Comparison of ENCODE assay signal across 8 mouse cellular contexts in the genomic region with DNA sequence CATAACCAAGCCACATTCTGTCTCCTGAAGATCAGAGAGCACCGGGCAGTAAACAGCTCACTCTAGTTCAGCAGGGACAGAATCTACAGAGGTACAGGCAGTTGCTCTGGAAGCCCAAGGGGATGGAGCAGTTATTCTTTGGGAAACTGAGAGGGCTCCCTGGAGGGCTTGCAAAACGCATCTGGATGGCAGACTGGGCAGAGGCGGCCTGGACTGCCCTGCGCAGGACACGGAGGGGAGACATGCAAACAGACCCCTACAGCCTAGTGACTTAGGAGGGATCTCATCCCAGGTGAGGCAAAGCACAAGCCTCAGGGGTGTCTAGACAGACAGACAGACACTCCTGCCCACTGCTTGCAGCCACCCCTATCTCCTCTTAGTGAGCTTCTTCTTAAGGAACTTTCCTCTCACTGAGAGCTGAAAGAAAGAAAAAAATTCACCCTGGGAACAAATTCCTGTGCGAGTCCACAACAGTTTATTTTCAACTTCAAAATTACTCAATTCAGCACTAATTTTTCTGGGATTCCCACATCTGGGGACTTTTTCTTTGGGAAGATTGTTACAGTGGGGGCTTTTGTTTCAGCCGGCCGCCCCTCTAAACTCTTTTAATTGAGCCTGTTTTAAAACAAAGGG. TPM values are rescaled to one million over a fixed set of nuclear protein-coding genes. Genes with fewer than 3 reads are reported as not detected.
DNase-seq lines count a peak whose midpoint lies in the region; ATAC-seq and TF ChIP-seq lines count a peak whose summit lies in the region.

No protein-coding gene starts in this region.

- peaks cover 71% of the 10 kb centered on the region for H3K4me1 ChIP-seq in embryonic facial prominence, embryonic 14.5 days (ENCODE audit: control insufficient read depth, insufficient read depth, low read length)
- H3K4me1 ChIP-seq in limb, embryonic 11.5 days (ENCODE audit: control insufficient read depth, insufficient read depth, low read length): peaks cover 53% of the 10 kb centered on the region
- peaks cover 20% of the 10 kb centered on the region for H3K4me1 ChIP-seq in olfactory bulb, adult 2 months (ENCODE audit: control insufficient read depth, insufficient read depth, low read length)

- no peaks in the 10 kb centered on the region for H3K9me3 ChIP-seq in embryonic facial prominence, embryonic 14.5 days (ENCODE audit: control insufficient read depth, low read length)
- no peaks in the 10 kb centered on the region for H3K9me3 ChIP-seq in limb, embryonic 11.5 days (ENCODE audit: control insufficient read depth, low read length)

- 8% methylated on average over 8 of the region's 8 CpGs for WGBS in embryonic facial prominence, embryonic 14.5 days
- WGBS in limb, embryonic 11.5 days: 1% methylated on average over 8 of the region's 8 CpGs
- 65% methylated on average over 8 of the region's 8 CpGs for WGBS in olfactory bulb, adult 2 months

- H3K36me3 ChIP-seq in embryonic facial prominence, embryonic 14.5 days (ENCODE audit: control insufficient read depth, insufficient read depth, low read length): peaks cover 16% of the 10 kb centered on the region; the same call in 1 of the 2 replicates
- no peaks in the 10 kb centered on the region for H3K36me3 ChIP-seq in limb, embryonic 11.5 days (ENCODE audit: control insufficient read depth, insufficient read depth, low read length)

- 0 out of 2 replicates have a peak overlapping the region, but pooled peaks have one; percentile 28 for H3K27ac ChIP-seq in layer of hippocampus, adult 2 months
- H3K27ac ChIP-seq in embryonic facial prominence, embryonic 14.5 days (replicated peaks; ENCODE audit: low read depth, low read length): peak overlapping the region; percentile 98
- H3K27ac ChIP-seq in limb, embryonic 11.5 days (replicated peaks; ENCODE audit: low read depth, low read length): peak overlapping the region; percentile 98
- 0 out of 2 replicates have a peak overlapping the region, but pooled peaks have one; percentile 10 for H3K27ac ChIP-seq in olfactory bulb, adult 2 months (ENCODE audit: insufficient read depth, low read depth, low read length)

- no peak for TF ChIP-seq CTCF in layer of hippocampus, adult 2 months (conservative IDR thresholded peaks at IDR 0.05)
- TF ChIP-seq CTCF in olfactory bulb, adult 2 months (IDR thresholded peaks at IDR 0.05; ENCODE audit: insufficient read depth, low read depth, low read length): no peak

- no peak for DNase-seq in layer of hippocampus, adult 2 months (ENCODE audit: low spot score in 2 of 2)
- DNase-seq in layer of hippocampus, postnatal 14 days (ENCODE audit: low spot score in 2 of 2): no peak
- DNase-seq in embryonic facial prominence, embryonic 14.5 days (ENCODE audit: low spot score): peak; percentile 48
- peak; percentile 70 for DNase-seq in limb, embryonic 11.5 days (ENCODE audit: low spot score)
- no peak for DNase-seq in urinary bladder, postnatal 4 days (ENCODE audit: low spot score in 2 of 2)
- DNase-seq in urinary bladder, postnatal 10 days (ENCODE audit: low spot score): no peak
- DNase-seq in kidney, adult 11 months: no peak

- no peak for TF ChIP-seq POLR2A in olfactory bulb, adult 2 months (IDR thresholded peaks at IDR 0.05; ENCODE audit: insufficient read depth, low read depth, low read length)

- peak overlapping the region; percentile 32 for H3K4me2 ChIP-seq in embryonic facial prominence, embryonic 14.5 days (ENCODE audit: low read depth, low read length)
- peak overlapping the region; percentile 41; the same call in 1 of the 2 replicates for H3K4me2 ChIP-seq in limb, embryonic 11.5 days (ENCODE audit: low read depth, severe bottlenecking)

- ATAC-seq in embryonic facial prominence, embryonic 14.5 days (ENCODE audit: low read depth): peak; percentile 23; the same call in 1 of the 2 replicates
- ATAC-seq in limb, embryonic 11.5 days (ENCODE audit: insufficient number of reproducible peaks, low FRiP score, low TSS enrichment, low read depth): 0 out of 2 replicates have a peak, but pooled peaks have one; percentile 36

- no peak overlapping the region for H3K4me3 ChIP-seq in layer of hippocampus, adult 2 months
- H3K4me3 ChIP-seq in embryonic facial prominence, embryonic 14.5 days (ENCODE audit: low read depth, low read length): no peak overlapping the region
- no peak overlapping the region for H3K4me3 ChIP-seq in limb, embryonic 11.5 days (ENCODE audit: low read depth, low read length)
- no peak overlapping the region for H3K4me3 ChIP-seq in olfactory bulb, adult 2 months (ENCODE audit: insufficient read depth, low read depth, low read length)

- H3K9ac ChIP-seq in embryonic facial prominence, embryonic 14.5 days (ENCODE audit: low read depth, low read length): peak overlapping the region; percentile 60
- H3K9ac ChIP-seq in limb, embryonic 11.5 days (ENCODE audit: low read length): peak overlapping the region; percentile 49

- no peaks in the 10 kb centered on the region for H3K27me3 ChIP-seq in embryonic facial prominence, embryonic 14.5 days (replicated peaks; ENCODE audit: control insufficient read depth, insufficient read depth, low read length)
- no peaks in the 10 kb centered on the region for H3K27me3 ChIP-seq in limb, embryonic 11.5 days (ENCODE audit: control insufficient read depth, insufficient read depth, low read length)

RNA-seq across cellular contexts. Expression of gene Kirrel, which starts 24.4 kb away (rescaled TPM):
- 1 to 10 TPM; 3.0 to 3.4 TPM for total RNA-seq in layer of hippocampus, adult 2 months (2021)
- 1 to 10 TPM; 4.7 to 4.8 TPM for total RNA-seq in layer of hippocampus, postnatal 14 days (2021)
- polyA plus RNA-seq in embryonic facial prominence, embryonic 14.5 days (2014; fragmentation: Nextera tagmentation; extraction: Ambion mirVana): 12.8 and 14.1 TPM in 2 replicates
- 12.8 and 13.6 TPM in 2 replicates for polyA plus RNA-seq in limb, embryonic 11.5 days (2014; fragmentation: Nextera tagmentation; extraction: Ambion mirVana)
- polyA plus RNA-seq in olfactory bulb, adult 2 months (2012; ENCODE audit: insufficient read depth, insufficient read length, low replicate concordance, missing spikeins): not detected in 2 replicates

Comparison
In these comparisons a context has a peak if more than half of its experiments do, and no peak if none do; other contexts are left out.
1. DNase-seq: peak in embryonic facial prominence, embryonic 14.5 days (single experiment) and limb, embryonic 11.5 days (single experiment); none in layer of hippocampus, adult 2 months (0 of 2), layer of hippocampus, postnatal 14 days (0 of 2), urinary bladder, postnatal 4 days (0 of 2), urinary bladder, postnatal 10 days (single experiment) and kidney, adult 11 months (single experiment).
2. H3K27ac ChIP-seq: peak in every context shown above with its lines; median percentile 98 in embryonic facial prominence, embryonic 14.5 days; 98 in limb, embryonic 11.5 days; 28 in layer of hippocampus, adult 2 months; 10 in olfactory bulb, adult 2 months.